Mouse (Mus musculus): ENCODE data around the gene Zfp747.
"Not testable (repeated sequence)": the region's sequence is repeated elsewhere in the genome, so short reads cannot be mapped to it uniquely, and the experiment has no call there.

Zfp747 gene

DNA sequence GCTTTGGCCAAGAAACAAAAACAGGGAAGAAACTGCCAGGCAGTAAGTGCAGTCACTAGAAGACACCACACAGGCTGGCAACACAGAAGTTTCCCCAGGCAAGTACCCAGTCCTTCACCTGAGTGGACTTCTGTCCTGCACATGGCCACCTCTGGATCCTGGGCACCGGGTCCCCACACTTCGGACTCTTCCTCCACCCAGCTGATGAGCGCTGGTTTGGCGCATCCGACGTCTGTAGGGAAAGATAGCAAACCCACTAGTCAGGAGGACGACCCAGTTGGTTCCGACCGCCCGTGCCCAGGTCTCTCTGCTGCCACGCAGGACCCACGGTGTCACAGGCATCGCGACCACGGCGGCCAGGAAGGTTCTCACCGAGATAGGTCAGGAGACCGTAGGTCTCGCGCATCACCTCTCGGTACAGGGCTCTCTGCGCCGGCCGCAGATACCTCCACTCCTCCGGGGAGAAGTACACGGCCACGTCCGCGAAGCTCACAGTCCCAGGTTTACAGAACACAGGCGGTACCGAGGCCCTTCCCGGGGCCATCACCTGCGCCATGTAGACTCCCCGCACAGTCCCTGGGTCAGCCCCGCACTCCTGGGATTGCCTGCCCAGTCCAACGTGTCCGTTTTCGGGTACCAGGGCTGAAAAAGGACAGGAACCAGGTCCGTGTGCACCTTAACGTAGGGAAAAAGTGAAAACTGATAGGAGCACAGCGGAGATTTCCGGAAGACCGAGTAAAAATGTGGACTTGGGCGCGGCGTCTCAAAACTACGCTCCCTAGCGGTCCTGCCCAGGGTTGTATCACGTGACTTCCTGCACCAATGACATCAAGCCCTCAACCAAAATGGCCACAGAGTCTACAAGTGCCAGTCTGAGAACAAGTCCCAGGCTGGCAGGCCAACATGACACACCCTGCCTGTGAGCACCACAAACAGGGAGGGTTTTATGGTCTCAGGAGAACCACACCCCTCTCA lies at the start of gene Zfp747:
Gene Zfp747 (minus strand): TSS at position 780 of the 975 bp plus-strand sequence.
- DNase-seq (ENCODE audit: low spot score in 2 of 2): peak; percentile 89 to 92

DNA sequence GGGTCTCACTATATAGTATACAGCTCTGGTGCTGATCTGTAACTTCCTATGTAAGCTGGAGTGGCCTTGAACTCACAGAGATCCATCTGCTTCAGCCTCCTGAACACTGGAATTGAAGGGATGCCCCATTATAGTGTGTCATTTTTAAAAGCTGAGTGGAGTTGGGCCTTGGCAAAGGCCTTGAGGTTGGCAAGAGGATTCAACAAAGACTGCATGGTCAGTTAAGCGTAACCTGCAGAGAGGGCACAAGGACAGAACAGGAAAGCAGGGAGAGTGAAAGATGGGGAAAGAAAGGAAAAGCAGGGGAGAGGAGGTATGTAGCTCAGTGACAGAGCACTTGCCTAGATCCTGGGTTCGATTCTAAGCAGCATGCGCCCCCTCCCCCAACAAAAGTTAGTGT lies 49.4 kb upstream of the Zfp747 start:
- no peak for DNase-seq (ENCODE audit: low spot score in 2 of 2)

GRCm38 (mm10) chr7:127422247-127422646 lies 46.4 kb upstream of the Zfp747 start:
- peak in 1 of 2 experiments; percentile 57 for DNase-seq (ENCODE audit: low spot score in 2 of 2)

- peak; percentile 85 to 87 for DNase-seq (ENCODE audit: low spot score in 2 of 2)
Measured at GRCm38 (mm10) chr7:127421388-127422191, 45.7 kb upstream of the Zfp747 start, which contains the start of gene Zfp688. Gene Zfp688, minus strand, starts transcription at chr7:127422068.

DNA sequence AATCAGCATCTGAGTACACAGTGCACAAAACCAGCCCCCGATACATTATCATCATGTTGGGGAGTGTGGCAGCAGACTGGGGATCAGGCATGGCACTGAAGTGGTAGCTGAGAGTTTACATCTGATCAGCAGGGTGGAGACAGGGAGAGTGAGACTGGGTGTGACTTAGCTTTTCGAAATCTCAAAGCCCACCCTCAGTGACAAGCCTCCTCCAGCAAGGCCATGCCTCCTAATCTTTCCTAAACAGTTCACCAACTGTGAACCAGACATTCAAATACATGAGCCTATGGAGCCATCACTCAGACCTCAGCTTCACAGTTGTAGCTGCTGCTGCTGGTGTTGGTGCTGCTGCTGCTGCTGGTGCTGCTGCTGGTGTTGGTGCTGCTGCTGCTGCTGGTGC lies 35.6 kb upstream of the Zfp747 start:
- DNase-seq (ENCODE audit: low spot score in 2 of 2): no peak

GRCm38 (mm10) chr7:127406002-127406987 lies 30.4 kb upstream of the Zfp747 start, which contains the start of gene Zfp764:
Gene Zfp764, minus strand, starts transcription at chr7:127406822.
- peak; percentile 62 to 70 for DNase-seq (ENCODE audit: low spot score in 2 of 2)

GRCm38 (mm10) chr7:127404101-127404500 lies 28.3 kb upstream of the Zfp747 start:
- not testable (repeated sequence) for DNase-seq (ENCODE audit: low spot score in 2 of 2)

DNA sequence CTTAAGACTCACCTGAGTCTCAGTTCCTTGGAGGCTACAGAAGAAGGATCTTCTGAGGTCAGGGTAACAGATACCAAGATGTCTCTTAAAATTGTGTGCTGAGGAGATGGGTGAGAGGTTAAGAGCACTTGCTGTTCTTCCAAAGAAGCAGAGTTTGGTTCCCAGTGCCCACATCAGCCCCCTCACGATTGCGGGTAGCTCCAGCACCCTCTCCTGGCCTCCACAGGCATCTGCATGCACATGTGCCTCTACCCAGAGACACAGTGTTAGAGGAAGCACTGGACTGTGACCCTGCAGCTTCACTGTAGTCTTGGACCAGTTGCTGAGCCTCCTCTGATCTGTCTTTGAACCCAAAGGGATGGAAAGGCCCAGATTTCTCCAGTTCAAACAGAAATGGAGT lies 27.1 kb upstream of the Zfp747 start:
- DNase-seq (ENCODE audit: low spot score in 2 of 2): no peak

DNA sequence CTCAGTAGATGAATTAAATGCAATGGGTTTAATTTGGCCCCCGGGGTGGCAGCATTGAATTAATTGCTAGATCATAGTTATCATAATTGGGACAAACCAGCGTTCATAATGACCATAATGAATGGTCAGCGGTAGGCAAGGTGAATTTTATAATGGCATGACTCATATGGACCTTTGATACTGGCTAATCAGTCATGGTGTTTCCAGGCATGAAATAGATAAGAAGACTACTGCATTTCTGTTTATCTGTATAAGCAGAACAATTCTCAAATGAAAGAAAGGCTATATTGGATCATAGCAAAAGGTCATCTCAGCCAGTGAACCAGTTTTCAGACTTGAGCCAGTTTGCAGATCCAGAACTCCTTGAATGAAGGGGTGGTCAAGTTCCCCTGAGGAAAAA lies 24.5 kb upstream of the Zfp747 start:
- no peak for DNase-seq (ENCODE audit: low spot score in 2 of 2)

GRCm38 (mm10) chr7:127393944-127394333 lies 18.1 kb upstream of the Zfp747 start:
- DNase-seq (ENCODE audit: low spot score in 2 of 2): no peak

- peak; percentile 93 to 96 for DNase-seq (ENCODE audit: low spot score in 2 of 2)
Measured at GRCm38 (mm10) chr7:127393157-127393943, 17.5 kb upstream of the Zfp747 start, which contains the start of gene E430018J23Rik. Gene E430018J23Rik, minus strand, starts transcription at chr7:127393629.

- DNase-seq (ENCODE audit: low spot score in 2 of 2): no peak
Measured at GRCm38 (mm10) chr7:127392251-127392824, 16.5 kb upstream of the Zfp747 start.

DNA sequence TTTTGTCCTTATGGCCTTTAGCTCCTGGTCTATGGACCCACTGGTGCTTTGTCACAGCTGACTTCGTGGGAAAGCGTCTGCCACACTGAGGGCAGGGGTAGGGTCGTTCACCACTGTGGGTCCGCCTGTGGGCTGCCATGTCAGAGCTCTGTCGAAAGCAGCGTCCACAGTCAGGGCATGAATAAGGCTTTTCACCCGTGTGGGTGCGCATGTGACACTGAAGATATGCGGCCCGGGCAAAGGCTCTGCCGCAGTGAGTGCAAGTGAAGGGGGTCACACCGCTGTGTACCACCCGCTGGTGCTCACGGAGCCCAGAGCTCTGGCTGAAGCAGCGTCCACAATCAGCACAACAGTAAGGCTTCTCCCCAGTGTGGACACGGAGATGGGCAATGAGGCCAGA lies 15.7 kb upstream of the Zfp747 start:
- DNase-seq (ENCODE audit: low spot score in 2 of 2): no peak

DNA sequence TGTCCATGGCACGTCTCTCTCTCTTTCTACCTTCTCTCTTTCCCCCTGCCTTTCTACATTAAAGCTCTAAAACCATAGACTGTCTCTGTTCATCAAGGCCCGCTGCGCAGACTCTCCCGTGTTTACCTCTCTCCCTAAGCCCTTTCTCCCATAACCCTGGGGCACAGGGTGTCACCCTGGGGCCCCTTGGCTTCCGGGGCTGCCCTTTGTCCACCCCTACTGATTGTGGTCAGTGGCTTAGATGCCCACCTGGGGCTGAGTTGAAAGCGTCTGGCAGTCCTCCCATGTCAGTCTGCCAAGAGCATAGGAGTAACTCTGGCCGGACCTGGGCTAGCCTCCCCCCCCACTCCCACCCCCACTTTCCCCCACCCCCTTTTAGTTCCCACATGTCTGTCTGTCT lies 14.5 kb upstream of the Zfp747 start:
- no peak for DNase-seq (ENCODE audit: low spot score in 2 of 2)

DNA sequence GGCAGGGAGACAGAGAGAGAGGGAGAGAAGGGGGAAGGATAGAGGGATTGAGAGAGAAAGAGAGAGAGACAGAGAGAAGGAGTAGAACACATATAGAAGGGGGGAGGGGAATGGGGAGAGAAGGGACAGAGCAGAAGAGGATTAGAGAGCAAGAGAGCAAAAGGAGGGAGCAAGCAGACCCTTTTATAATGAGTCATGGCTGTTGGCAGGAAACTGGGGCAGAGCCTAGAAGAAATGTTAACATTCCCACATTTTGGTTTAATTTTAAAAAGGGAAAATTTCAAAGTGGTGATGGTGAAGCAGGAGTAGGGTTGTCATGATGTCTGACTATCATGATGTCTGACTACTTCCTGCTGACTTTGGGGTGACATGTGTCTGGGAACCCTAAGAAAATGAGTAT lies 12.4 kb upstream of the Zfp747 start:
- DNase-seq (ENCODE audit: low spot score in 2 of 2): not testable (repeated sequence)

DNA sequence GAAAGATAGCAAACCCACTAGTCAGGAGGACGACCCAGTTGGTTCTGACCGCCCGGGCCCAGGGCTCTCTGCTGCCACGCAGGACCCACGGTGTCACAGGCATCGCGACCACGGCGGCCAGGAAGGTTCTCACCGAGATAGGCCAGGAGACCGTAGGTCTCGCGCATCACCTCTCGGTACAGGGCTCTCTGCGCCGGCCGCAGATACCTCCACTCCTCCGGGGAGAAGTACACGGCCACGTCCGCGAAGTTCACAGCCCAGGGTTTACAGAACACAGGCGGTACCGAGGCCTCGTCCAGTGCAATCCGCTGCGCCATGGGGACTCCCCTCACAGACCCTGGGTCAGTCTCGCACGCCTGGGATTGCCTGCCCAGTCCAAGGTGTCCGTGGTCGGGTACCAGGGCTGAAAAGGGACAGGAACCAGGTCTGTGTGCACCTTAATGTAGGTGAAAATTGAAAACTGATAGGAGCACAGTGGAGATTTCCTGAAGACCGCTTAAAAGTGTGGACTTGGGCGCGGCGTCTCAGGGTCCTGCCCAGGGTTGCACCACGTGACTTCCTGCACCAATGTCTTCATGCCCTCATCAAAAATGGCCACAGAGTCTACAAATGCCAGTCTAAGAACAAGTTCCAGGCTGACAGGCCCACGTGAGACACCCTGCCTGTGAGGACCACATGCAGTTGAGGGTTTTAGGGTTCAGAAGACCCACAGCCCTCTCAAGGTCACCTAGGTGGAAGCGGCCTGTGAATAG lies 11.0 kb upstream of the Zfp747 start, which contains the start of gene 9130019O22Rik:
Gene 9130019O22Rik (minus strand): TSS at position 526 of the 752 bp plus-strand sequence.
- DNase-seq (ENCODE audit: low spot score in 2 of 2): peak; percentile 82 to 91

DNA sequence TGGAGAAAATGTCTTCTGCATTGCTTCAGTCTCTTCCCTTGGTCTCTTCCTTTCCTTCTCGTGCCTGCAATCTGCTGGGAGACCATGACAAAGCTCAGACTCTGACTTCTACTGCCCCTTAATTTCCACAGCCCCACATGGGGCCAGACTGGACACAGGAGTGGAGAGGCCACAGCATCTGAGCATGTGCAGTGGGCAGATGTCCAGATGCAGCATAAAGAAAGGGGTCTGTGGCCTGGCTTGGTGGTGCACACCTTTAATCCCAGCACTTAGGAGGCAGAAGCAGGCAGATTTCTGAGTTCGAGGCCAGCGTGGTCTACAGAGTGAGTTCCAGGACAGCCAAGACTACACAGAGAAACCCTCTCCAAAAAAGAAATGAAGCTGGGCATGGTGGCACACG lies 9.7 kb upstream of the Zfp747 start:
- not testable (repeated sequence) for DNase-seq (ENCODE audit: low spot score in 2 of 2)

GRCm38 (mm10) chr7:127378310-127378921 lies 2.6 kb upstream of the Zfp747 start:
- DNase-seq (ENCODE audit: low spot score in 2 of 2): no peak
